Mouse (Mus musculus) heart, embryonic 14.5 days (tissue): ENCODE data around the gene Slc2a9. TPM values are rescaled to one million over a fixed set of nuclear protein-coding genes. Genes with fewer than 3 reads are reported as not detected.

Source experiments
- ATAC-seq: fragments of 200-750 bp; cut with Nextera tagmentation; 2 replicates; pipeline ENCODE4 v1.8.0; 2017; ENCODE audit warnings: low read depth, moderate TSS enrichment; ENCODE audit not compliant: insufficient number of reproducible peaks, insufficient read depth, low FRiP score
- H3K27ac ChIP-seq, 2 experiments: fragments of 200-500 bp in 1 of 2; fragments of 300-500 bp in 1 of 2; sonication (generic) in 1 of 2; replicated peaks in 1 of 2; 2 replicates each; pipeline ENCODE4 v1.5.1; 2012 to 2014; ENCODE audit warnings: low read depth in 2 of 2, low read length in 2 of 2, control low read depth in 1 of 2, mild to moderate bottlenecking in 1 of 2, mixed read lengths in 1 of 2; ENCODE audit not compliant: control insufficient read depth in 1 of 2, insufficient read depth in 1 of 2
- H3K27me3 ChIP-seq: fragments of 300-500 bp; sonication (generic); 2 replicates; pipeline ENCODE4 v1.6.1; 2014; ENCODE audit warnings: mild to moderate bottlenecking, low read length, control low read depth; ENCODE audit not compliant: control insufficient read depth, insufficient read depth
- H3K36me3 ChIP-seq: fragments of 300-500 bp; sonication (generic); 2 replicates; pipeline ENCODE4 v1.6.1; 2014; ENCODE audit warnings: mild to moderate bottlenecking, control low read depth, low read length, mixed read lengths; ENCODE audit not compliant: control insufficient read depth, insufficient read depth
- H3K4me1 ChIP-seq, 2 experiments: fragments of 200-500 bp in 1 of 2; fragments of 300-500 bp in 1 of 2; sonication (generic) in 1 of 2; 2 replicates each; pipeline ENCODE4 v1.6.1; 2012 to 2014; ENCODE audit warnings: low read length in 2 of 2, control low read depth in 1 of 2, mixed read lengths in 1 of 2; ENCODE audit not compliant: control insufficient read depth in 2 of 2, insufficient read depth in 2 of 2
- H3K4me2 ChIP-seq: fragments of 300-500 bp; sonication (generic); 2 replicates; pipeline ENCODE4 v1.6.1; 2014; ENCODE audit warnings: mild to moderate bottlenecking, low read length
- H3K4me3 ChIP-seq, 2 experiments: fragments of 200-500 bp in 1 of 2; fragments of 300-500 bp in 1 of 2; sonication (generic) in 1 of 2; 2 replicates each; pipeline ENCODE4 v1.5.1; 2012 to 2014; ENCODE audit warnings: low read length in 2 of 2, mild to moderate bottlenecking in 2 of 2, control low read depth in 1 of 2, low read depth in 1 of 2, moderate library complexity in 1 of 2; ENCODE audit not compliant: control insufficient read depth in 1 of 2, insufficient read depth in 1 of 2
- H3K9ac ChIP-seq: fragments of 300-500 bp; sonication (generic); 2 replicates; pipeline ENCODE4 v1.6.1; 2014; ENCODE audit warnings: mild to moderate bottlenecking, low read length
- H3K9me3 ChIP-seq: fragments of 300-500 bp; sonication (generic); 2 replicates; pipeline ENCODE4 v1.6.1; 2016; ENCODE audit warnings: low read length, control low read depth; ENCODE audit not compliant: control insufficient read depth
- WGBS: fragments of 180-500 bp; shearing (Covaris S2); extraction: QIAGEN DNeasy Blood & Tissue Kit; methylation state at CpG from one replicate; pipeline ENCODE4 v1.1.7; 2014; 5-methylcytosine and 5-hydroxymethylcytosine counted together
- polyA plus RNA-seq: library from polyadenylated mRNA; unstranded; fragments of >200 nt; fragmentation: Nextera tagmentation; extraction: Ambion mirVana; gene quantifications from 2 replicates; pipeline ENCODE4 v1.2.1, GENCODE M21; 2014

The Slc2a9 gene
- polyA plus RNA-seq, 1 experiment from 2014 or later = 0.32 TPM

DNA sequence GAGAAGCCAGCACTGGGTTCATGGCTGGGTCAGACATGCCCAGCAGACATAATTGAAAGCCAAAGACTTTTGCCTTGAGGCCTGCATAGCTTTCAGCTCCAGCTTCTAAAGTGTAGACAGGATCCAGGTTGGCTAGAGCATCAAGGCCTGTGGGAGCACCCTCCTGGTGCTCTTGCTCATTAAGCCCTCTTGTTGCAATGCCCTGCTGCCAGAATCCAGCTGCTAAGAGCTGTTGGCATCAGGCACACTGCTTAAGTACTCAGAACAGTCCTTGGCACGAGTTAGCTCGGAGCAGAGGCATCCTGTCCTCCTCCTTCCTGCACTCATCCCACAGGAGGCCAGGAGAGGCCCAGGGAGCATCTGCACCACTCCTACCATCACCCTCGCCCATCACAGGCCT lies 68.1 kb downstream of the Slc2a9 start:
- 72% methylated on average over 3 of the region's 3 CpGs for WGBS
- H3K36me3 ChIP-seq = no peaks in the 10 kb centered on the region
- no peaks in the 10 kb centered on the region for H3K4me1 ChIP-seq
- no peak overlapping the region for H3K4me2 ChIP-seq
- H3K27ac ChIP-seq = no peak overlapping the region
- ATAC-seq = no peak
- peaks cover 9% of the 10 kb centered on the region for H3K9me3 ChIP-seq
- H3K4me3 ChIP-seq = no peak overlapping the region
- no peaks in the 10 kb centered on the region for H3K27me3 ChIP-seq
- H3K9ac ChIP-seq = no peak overlapping the region

DNA sequence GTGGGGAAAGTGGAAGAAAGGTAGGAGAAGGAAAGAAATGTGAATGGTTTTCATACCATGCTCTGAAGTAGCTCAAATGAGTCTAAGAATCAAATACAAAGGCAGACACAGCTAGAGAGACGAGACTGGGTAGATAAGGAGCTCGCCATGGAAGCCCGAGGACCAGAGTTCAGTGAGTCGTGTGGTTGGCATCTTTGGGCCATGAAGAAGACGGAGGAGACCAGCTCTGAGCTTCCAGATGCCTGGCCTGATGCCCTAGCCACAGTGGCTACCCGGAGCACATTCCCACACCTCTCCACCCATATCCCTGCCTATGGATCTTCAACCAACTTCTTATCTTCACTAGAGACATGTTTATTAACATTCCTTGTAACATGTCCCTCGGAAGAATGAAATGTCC lies 71.7 kb downstream of the Slc2a9 start:
- ATAC-seq = no peak
- Histone ChIP-seq H3K9ac (no peak overlapping the region), H3K4me2 (no peak overlapping the region), H3K27me3 (no peaks in the 10 kb centered on the region), H3K27ac (no peak overlapping the region), H3K4me1 (0 out of 4 replicates have a peak, but pooled peaks cover 0 to 2% of the 10 kb centered on the region in 2 experiments), H3K9me3 (no peaks in the 10 kb centered on the region), H3K36me3 (no peaks in the 10 kb centered on the region), H3K4me3 (no peak overlapping the region)
- 57% methylated on average over 7 of the region's 7 CpGs for WGBS

DNA sequence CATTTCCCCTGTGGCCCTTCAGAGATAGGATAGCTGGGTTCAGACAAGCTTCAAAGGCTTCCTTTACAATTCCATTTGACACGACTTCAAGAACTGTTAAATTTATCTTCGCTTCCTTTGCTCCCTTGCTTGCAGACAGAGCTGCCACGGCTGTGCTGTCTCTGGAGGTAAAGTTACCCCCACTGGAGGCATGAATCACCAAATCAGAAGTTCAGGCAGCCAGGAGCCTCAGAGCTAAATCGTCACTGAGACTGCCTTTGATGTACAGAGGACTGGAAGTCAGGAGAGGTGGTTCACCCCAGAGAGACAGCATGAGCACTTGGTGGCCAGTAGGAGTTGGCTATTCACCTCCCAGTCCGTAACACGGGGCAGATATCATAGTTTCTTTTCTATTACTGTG lies 73.8 kb downstream of the Slc2a9 start:
- Histone ChIP-seq H3K27me3 (no peaks in the 10 kb centered on the region), H3K4me1 (0 out of 4 replicates have a peak, but pooled peaks cover 0 to 2% of the 10 kb centered on the region in 2 experiments), H3K4me3 (no peak overlapping the region), H3K9me3 (no peaks in the 10 kb centered on the region; the same call in 1 of the 2 replicates), H3K36me3 (no peaks in the 10 kb centered on the region), H3K9ac (no peak overlapping the region), H3K27ac (no peak overlapping the region), H3K4me2 (no peak overlapping the region)
- no peak for ATAC-seq
- WGBS = 29% methylated on average over 6 of the region's 6 CpGs

DNA sequence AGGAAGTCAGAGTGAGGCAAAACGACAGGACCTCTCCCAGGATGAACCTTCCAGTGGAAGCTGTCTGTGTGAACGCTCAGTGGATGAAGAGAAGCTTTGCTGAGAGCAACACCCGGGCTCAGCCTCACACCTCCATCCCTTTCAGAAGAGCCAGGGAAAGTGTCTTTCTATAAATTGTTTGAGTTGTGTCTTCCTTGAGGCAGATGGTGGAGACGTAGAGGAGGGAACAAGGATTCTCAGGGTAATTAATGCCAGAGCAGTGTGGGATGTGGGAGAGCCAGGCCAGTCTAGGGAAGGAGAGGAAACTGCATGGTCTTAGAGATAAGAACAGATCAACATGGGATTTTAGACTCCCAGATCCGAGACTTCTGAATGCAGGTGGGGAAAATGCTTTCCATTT lies 75.2 kb downstream of the Slc2a9 start:
- no peaks in the 10 kb centered on the region; the same call in 1 of the 2 replicates for H3K9me3 ChIP-seq
- no peaks in the 10 kb centered on the region for H3K27me3 ChIP-seq
- 0 out of 4 replicates have a peak, but pooled peaks cover 0 to 2% of the 10 kb centered on the region in 2 experiments for H3K4me1 ChIP-seq
- no peak overlapping the region for H3K4me2 ChIP-seq
- 53% methylated on average over 5 of the region's 5 CpGs for WGBS
- no peaks in the 10 kb centered on the region for H3K36me3 ChIP-seq
- H3K4me3 ChIP-seq = no peak overlapping the region
- H3K9ac ChIP-seq = no peak overlapping the region
- no peak for ATAC-seq
- H3K27ac ChIP-seq = no peak overlapping the region

DNA sequence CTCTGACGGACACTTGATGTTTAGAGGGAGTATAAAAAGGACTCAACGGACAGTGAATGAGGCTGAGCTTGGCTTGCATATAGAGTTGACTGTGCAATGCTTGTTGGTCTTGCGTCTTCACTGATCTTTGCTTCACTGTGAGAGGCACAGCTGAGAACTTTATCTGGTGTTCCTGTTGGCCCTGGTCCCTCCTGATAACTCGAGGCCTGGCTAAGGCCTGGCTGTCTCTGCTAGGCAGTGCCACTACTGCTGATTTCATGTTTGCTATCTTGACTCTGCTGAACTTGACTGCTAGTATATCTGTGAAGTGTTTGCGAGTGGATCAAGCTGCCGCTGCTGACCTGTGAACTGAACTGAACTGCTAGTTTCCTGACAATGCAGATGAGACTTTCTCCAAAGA lies 77.4 kb downstream of the Slc2a9 start:
- 58% methylated on average over 6 of the region's 6 CpGs for WGBS

DNA sequence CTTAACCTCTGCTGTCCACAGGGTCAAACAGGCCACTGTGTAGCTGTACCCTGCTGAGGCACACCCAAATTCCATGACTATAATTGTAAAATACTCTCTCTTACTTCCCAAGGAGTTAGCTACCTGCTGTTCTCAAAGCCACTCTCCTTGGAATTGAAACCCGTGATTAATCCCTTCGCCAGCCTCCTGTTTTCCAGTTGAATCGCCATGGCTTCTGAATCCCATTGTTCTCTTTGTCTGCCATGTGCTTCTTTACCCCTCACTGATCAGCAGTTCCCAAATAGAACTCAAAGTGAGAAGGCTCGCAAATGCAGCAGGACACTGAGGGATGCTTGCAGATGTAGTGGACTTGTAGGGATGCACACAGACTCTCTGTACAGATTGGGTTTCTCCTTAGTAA lies 80.5 kb downstream of the Slc2a9 start:
- Histone ChIP-seq H3K36me3 (no peaks in the 10 kb centered on the region), H3K4me2 (no peak overlapping the region), H3K27ac (no peak overlapping the region), H3K9me3 (no peaks in the 10 kb centered on the region; the same call in 1 of the 2 replicates), H3K4me3 (no peak overlapping the region), H3K27me3 (no peaks in the 10 kb centered on the region), H3K4me1 (no peaks in the 10 kb centered on the region), H3K9ac (no peak overlapping the region)
- no peak for ATAC-seq
- WGBS = 51% methylated on average over 4 of the region's 4 CpGs

More for the DNA sequence above, 77.4 kb downstream of the Slc2a9 start:
- Histone ChIP-seq H3K4me3 (no peak overlapping the region), H3K9me3 (no peaks in the 10 kb centered on the region; the same call in 1 of the 2 replicates), H3K27ac (no peak overlapping the region), H3K9ac (no peak overlapping the region), H3K36me3 (no peaks in the 10 kb centered on the region), H3K4me2 (no peak overlapping the region), H3K4me1 (0 out of 4 replicates have a peak, but pooled peaks cover 0 to 2% of the 10 kb centered on the region in 2 experiments), H3K27me3 (no peaks in the 10 kb centered on the region)
- no peak for ATAC-seq

DNA sequence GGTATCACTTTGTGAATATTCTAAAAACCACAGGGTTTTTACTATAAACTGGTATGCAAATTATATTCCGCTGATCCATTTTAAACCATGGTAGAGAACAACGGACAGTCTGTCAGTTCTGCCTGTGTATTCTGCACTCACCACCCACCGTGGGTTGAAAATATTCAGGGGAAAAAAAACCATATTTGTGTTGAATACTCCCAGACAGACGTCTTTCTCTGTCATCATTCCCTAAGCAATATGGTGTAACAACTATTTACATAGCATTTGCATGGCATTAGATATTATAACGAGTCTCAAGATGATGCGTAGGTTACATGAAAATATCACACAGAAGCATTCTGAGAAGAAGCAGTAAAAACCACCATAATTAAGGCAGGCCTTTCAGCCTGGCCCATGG lies 84.1 kb downstream of the Slc2a9 start:
- ATAC-seq = no peak

DNA sequence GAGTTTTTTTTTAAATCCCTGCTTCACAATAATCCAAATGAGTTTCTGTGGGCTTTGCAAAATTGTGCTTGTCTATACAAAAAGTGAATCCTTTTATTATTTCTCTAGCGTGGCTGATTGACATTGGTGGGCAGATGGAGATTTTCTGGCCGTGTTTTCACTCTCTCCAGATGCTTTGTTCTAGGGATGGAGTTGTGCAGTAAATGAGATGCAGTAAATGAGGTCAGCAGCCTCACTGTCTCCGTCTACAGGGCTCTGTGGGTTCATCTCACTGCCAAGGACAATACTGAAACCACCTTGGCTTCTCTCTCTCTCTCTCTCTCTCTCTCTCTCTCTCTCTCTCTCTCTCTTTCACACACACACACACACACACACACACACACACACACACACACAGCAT lies 99.3 kb downstream of the Slc2a9 start:
- Histone ChIP-seq H3K36me3 (no peaks in the 10 kb centered on the region), H3K9me3 (no peaks in the 10 kb centered on the region), H3K27ac (no peak overlapping the region), H3K27me3 (no peaks in the 10 kb centered on the region), H3K9ac (no peak overlapping the region), H3K4me1 (no peaks in the 10 kb centered on the region), H3K4me2 (no peak overlapping the region), H3K4me3 (no peak overlapping the region)
- ATAC-seq = no peak
- 55% methylated on average over 3 of the region's 3 CpGs for WGBS

More for the DNA sequence above, 84.1 kb downstream of the Slc2a9 start:
- Histone ChIP-seq H3K36me3 (no peaks in the 10 kb centered on the region), H3K4me1 (no peaks in the 10 kb centered on the region), H3K9me3 (peaks cover 8% of the 10 kb centered on the region; the same call in 1 of the 2 replicates), H3K9ac (no peak overlapping the region), H3K27ac (no peak overlapping the region), H3K4me2 (no peak overlapping the region), H3K4me3 (no peak overlapping the region), H3K27me3 (no peaks in the 10 kb centered on the region)
- WGBS = 82% methylated on average over 6 of the region's 6 CpGs
